Mouse (Mus musculus) activated CD4-positive, CD25-positive, alpha-beta regulatory T cell, adult 4 months (primary cell): ENCODE data around the gene Slc25a21. TPM values are rescaled to one million over a fixed set of nuclear protein-coding genes. Genes with fewer than 3 reads are reported as not detected.

Experiments
- ATAC-seq: one replicate; pipeline ENCODE4 v1.8.0; 2017
- polyA plus RNA-seq, 2 experiments: library from polyadenylated mRNA; unstranded; fragments of 100-300 nt; shearing (Covaris generic); gene quantifications; one replicate each; pipeline ENCODE4 v1.2.1; 2017

Gene Slc25a21
- polyA plus RNA-seq, 2 experiments from 2014 or later, result not detected

- no peak for ATAC-seq
Measured at GRCm38 (mm10) chr12:56689331-56689730, 507.9 kb downstream of the Slc25a21 start.

- ATAC-seq, result no peak
Measured at GRCm38 (mm10) chr12:56688920-56689319, 508.4 kb downstream of the Slc25a21 start.

GRCm38 (mm10) chr12:56688482-56688840 is 508.8 kb downstream of the Slc25a21 start:
- ATAC-seq, result no peak

DNA sequence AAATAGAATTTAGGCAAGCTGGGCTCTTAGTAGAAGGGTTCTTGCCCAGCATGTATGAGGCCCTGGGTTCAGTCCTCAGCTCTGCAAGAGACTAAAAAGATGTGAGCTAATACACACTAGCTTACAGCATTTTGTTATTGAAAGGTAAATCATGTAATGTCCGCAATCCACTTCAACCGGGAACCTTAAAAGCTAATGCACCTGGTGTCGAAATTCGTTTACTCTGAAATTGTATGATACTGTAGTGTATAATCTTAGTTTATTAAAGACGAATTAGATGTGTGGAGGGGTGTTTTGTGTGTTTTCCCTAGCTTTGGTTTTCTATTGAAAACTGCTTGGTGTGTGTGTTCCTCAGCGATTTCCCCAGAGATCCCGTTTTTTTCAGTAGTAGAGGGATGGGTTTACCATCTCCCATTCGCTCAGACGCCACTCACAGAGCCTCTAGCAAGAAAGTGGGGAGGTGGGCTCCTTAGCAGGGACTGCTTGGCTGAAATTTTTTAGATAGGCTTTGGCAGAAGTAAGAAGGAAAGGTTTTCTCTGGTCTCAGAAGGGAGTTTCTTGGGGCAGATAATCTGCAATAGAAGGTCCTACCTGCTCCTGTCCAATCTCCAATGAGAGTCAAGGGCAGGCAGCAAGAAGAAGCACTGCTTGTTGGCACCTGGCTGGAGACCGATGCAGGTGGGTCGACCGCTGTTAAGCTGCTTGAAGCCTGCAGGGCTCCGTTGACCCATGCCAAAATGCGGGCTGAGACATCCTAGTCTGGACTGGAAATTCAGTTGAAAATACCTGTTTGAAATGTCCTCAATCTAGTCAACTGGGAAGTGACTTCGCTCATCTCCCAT is 509.4 kb downstream of the Slc25a21 start:
- ATAC-seq, result no peak

DNA sequence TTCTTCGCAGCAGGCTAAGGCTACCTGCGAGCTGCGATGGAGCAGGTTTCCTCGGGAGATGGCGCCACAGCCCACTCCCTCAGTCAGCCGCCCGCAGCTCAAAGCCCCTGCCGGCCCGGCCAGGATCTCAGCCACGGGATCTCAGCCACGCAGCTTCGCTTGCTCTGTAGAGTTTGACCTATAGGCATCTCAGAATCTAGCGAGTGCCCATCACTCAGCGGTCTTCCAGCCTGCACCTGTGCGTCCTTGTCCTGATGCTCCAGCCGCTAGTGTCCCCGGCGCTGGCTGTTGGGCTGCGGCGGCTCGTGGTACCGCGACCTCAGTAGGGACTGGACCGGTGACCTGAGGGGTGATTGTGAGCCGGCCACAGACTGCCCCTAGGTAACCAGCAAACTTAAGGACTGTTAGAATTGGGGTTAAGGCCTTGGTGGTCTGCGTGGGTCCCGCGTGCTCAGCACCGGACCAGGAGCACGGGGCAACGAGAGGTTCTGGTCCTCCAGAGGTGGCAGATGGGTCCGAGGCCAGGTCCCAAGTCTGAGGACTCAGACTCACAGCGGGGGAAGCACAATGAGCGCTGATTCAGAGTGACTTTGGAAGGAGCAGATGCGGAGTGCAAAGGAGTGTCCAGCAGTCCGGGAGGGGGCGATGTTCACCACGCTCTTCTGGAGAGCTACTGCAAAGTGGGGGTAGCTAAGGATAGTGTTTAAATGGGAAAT is 516.0 kb downstream of the Slc25a21 start:
- ATAC-seq, result no peak

GRCm38 (mm10) chr12:56677620-56678019 is 519.7 kb downstream of the Slc25a21 start:
- ATAC-seq, result no peak

GRCm38 (mm10) chr12:56674726-56675125 is 522.5 kb downstream of the Slc25a21 start:
- no peak for ATAC-seq

- ATAC-seq, result no peak
Measured at GRCm38 (mm10) chr12:56670795-56671194, 526.5 kb downstream of the Slc25a21 start.

- ATAC-seq, result no peak
Measured at GRCm38 (mm10) chr12:56669451-56670122, 527.7 kb downstream of the Slc25a21 start.

Other genes starting within 250 kb of the Slc25a21 start
- 10 to 100 TPM; 59.3 to 63.6 TPM for gene Prps1l3, start 32.9 kb upstream of the Slc25a21 start, polyA plus RNA-seq
- 1 to 10 TPM; 7.7 to 7.9 TPM for gene Mipol1, start 33.0 kb upstream of the Slc25a21 start, polyA plus RNA-seq